Mouse (Mus musculus) megakaryocyte, embryonic 14.5 days (primary cell): Measurements from ENCODE around the gene Gm20671. TPM values are rescaled to one million over a fixed set of nuclear protein-coding genes. Genes with fewer than 3 reads are reported as not detected.
"Not testable (repeated sequence)": the region's sequence is repeated elsewhere in the genome, so short reads cannot be mapped to it uniquely, and the experiment has no call there.

Experiments used
- H3K27me3 ChIP-seq: replicated peaks from 2 replicates; pipeline ENCODE3; 2012; ENCODE audit warnings: inconsistent platforms
- H3K36me3 ChIP-seq: replicated peaks from 2 replicates; pipeline ENCODE3; 2012; ENCODE audit warnings: low read length, inconsistent platforms, mixed read lengths
- H3K4me1 ChIP-seq: 2 replicates; pipeline ENCODE4 v1.6.1; 2012; ENCODE audit warnings: inconsistent platforms
- H3K4me3 ChIP-seq: replicated peaks from 2 replicates; pipeline ENCODE3; 2012; ENCODE audit warnings: moderate library complexity, mild to moderate bottlenecking, inconsistent platforms
- H3K9me3 ChIP-seq: 2 replicates; pipeline ENCODE4 v1.6.1; 2012; ENCODE audit warnings: inconsistent platforms
- FLI1 ChIP-seq: IDR thresholded peaks from 2 replicates; pipeline ENCODE4 v1.6.1; 2012; ENCODE audit warnings: low read length, inconsistent platforms, mixed read lengths
- GATA1 ChIP-seq: IDR thresholded peaks from 3 replicates; pipeline ENCODE4 v1.6.1; 2012; ENCODE audit warnings: mixed read lengths, low read length, inconsistent platforms, borderline replicate concordance
- polyA plus RNA-seq: library from polyadenylated mRNA; stranded (reverse); fragments of >175 nt; gene quantifications from 2 replicates; pipeline ENCODE4 v1.2.3, GENCODE M21; 2012; ENCODE audit warnings: low replicate concordance; ENCODE audit not compliant: insufficient read depth

The Gm20671 gene
- polyA plus RNA-seq, result 1.2 TPM in 1 of 2 replicates, not detected in the other

- H3K4me3 ChIP-seq, result no peak within 1 kb of the TSS
- no peak for TF ChIP-seq GATA1
- no peak for TF ChIP-seq FLI1
- peaks cover 87% of the 10 kb centered on the region for H3K36me3 ChIP-seq
- H3K4me1 ChIP-seq, result no peaks in the 10 kb centered on the region
- H3K9me3 ChIP-seq, result no peaks in the 10 kb centered on the region
- H3K27me3 ChIP-seq, result no peaks in the 10 kb centered on the region
These were observed at the start of gene Gm20671 for GRCm38 (mm10) chr5:32827009-32827408. Gene Gm20671 (minus strand): TSS chr5:32827109.

DNA sequence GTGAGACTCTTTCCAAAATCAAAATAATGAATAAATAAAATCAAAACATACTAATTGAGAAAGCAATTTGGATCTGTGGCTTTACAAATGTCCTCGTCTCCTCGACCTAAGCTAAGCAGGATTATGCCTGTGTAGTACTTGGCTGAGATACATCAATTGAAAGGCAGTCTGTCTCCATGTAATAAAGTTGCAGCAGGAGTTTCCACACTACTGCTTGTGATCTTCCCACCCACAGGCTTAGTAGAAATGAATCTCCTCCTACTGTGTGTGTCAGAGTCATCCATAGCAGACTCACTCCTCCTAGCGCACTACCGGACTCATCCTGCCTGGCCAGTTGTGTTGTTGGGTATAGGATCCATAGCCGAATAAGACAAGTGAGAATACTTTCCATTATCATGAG, 45.4 kb upstream of the Gm20671 start:
- H3K36me3 ChIP-seq, result peaks cover 76% of the 10 kb centered on the region
- no peak for TF ChIP-seq FLI1
- TF ChIP-seq GATA1, result no peak
- no peak overlapping the region for H3K4me3 ChIP-seq
- peaks cover 6% of the 10 kb centered on the region for H3K4me1 ChIP-seq
- H3K9me3 ChIP-seq, result no peaks in the 10 kb centered on the region
- no peaks in the 10 kb centered on the region for H3K27me3 ChIP-seq

DNA sequence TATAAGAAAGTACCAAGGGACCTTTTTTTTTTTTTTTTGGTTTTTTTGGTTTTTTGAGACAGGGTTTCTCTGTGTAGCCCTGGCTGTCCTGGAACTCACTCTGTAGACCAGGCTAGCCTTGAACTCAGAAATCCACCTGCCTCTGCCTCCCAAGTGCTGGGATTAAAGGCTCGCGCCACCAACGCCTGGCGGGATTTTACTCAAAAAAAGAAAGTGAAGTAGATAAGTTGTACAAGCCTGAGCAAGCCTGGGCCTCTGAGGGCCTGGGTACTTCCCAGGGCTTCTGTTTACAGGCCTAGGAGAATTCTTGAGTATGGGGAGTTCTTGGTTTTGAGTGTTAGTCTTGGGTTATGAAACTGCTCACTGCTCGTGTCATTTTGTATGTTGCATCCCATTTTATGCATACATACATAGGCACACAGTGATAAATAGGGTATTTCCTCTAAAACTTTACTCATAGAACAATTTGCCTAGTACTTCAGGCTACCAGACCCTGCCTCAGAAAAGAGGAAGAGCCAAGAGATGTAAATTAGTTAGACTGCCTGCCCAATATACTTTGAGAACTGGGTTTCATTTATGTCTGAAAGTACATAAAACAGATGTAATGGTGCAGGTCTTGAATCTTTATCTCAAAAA, 42.6 kb upstream of the Gm20671 start:
- TF ChIP-seq GATA1, result no peak
- TF ChIP-seq FLI1, result no peak
- Histone ChIP-seq H3K4me3 (no peak overlapping the region), H3K36me3 (peaks cover 77% of the 10 kb centered on the region), H3K4me1 (peaks cover 12% of the 10 kb centered on the region), H3K27me3 (no peaks in the 10 kb centered on the region), H3K9me3 (no peaks in the 10 kb centered on the region)

DNA sequence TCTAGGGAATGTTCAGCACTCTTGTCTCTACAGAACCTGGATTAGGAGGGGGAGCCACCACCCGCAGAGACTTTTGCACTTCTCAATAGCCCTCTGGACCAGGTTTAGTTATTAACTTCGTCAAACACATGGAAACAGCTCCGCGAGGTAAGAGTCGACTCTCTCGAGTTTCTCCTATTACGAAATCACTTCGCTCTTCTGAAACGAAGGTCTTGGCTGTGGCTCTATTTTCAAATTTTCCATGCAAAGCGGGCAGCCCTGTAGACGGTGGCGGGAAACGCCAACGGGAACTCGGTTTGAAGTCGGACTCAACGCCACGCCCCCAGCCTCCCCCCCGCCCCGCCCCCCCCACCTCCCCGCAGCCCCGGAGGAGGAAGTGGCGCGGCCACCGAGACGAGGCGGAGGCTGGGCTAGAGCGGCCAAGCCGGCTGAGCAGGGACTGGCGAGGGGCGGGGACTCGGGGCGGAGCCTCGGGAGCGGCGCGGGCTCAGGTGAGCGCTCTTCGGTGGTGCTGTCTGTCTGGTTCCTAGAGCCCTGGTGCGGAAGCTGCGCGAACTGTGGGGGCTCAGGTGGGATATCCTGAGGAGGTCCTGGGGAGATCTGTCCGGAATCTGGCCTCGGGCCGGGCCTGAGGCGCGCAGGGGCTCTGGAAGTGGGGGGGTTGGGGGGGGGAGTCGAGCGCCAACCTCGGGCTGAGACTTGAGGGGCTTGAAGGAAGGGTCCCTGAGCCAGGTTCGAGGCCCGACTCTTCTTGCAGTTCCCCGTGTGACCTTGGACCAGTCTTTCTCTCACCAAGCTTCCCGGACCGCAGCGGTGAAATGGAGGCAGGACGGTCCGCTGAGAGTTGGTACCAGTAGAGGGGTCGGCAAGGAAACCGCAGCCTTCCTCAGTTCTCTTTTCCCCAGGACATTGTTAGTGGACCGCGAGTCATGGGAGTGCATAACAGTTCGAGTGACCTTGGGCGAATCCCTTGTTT, 36.6 kb upstream of the Gm20671 start, which contains the start of gene Depdc5:
Gene Depdc5, plus strand, starts transcription at position 449 of the 976 bp plus-strand sequence.
- Histone ChIP-seq H3K27me3 (no peaks in the 10 kb centered on the region), H3K36me3 (peaks cover 31% of the 10 kb centered on the region), H3K4me3 (peak within 1 kb of the TSS; percentile 96), H3K4me1 (peaks cover 23% of the 10 kb centered on the region), H3K9me3 (no peaks in the 10 kb centered on the region)
- TF ChIP-seq GATA1 (no peak), FLI1 (no peak)

- Histone ChIP-seq H3K4me3 (peak overlapping the region; percentile 96), H3K27me3 (no peaks in the 10 kb centered on the region)
These were observed 35.7 kb upstream of the Gm20671 start for GRCm38 (mm10) chr5:32862469-32863132.

DNA sequence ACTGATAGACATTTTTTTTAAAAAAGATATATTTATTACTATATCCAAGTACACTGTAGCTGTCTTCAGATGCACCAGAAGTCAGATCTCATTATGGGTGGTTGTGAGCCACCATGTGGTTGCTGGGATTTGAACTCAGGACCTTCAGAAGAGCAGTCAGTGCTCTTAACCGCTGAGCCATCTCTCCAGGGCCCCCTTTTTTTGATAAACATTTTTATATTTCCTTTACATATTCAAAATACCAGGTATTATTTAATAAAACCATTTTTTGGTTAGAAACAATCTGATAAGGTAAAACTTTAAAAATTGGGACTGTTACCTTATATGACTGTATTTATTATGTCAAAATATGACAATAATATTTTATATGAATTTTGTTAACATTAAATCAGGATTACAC, 34.2 kb upstream of the Gm20671 start:
- no peaks in the 10 kb centered on the region for H3K9me3 ChIP-seq
- H3K4me1 ChIP-seq, result peaks cover 29% of the 10 kb centered on the region
- no peak for TF ChIP-seq GATA1
- TF ChIP-seq FLI1, result no peak
- H3K4me3 ChIP-seq, result no peak overlapping the region
- H3K36me3 ChIP-seq, result peaks cover 9% of the 10 kb centered on the region
- H3K27me3 ChIP-seq, result no peaks in the 10 kb centered on the region

More at GRCm38 (mm10) chr5:32862469-32863132, 35.7 kb upstream of the Gm20671 start:
- Histone ChIP-seq H3K4me1 (peaks cover 21% of the 10 kb centered on the region), H3K36me3 (peaks cover 22% of the 10 kb centered on the region), H3K9me3 (no peaks in the 10 kb centered on the region)
- TF ChIP-seq FLI1 (no peak), GATA1 (no peak)

- peak overlapping the region; percentile 92 for H3K4me3 ChIP-seq
- TF ChIP-seq GATA1, result no peak
- TF ChIP-seq FLI1, result no peak
These were observed 30.9 kb upstream of the Gm20671 start for GRCm38 (mm10) chr5:32857781-32858220.

GRCm38 (mm10) chr5:32855274-32855673, 28.4 kb upstream of the Gm20671 start:
- Histone ChIP-seq H3K4me1 (peaks cover 43% of the 10 kb centered on the region), H3K36me3 (peaks cover 15% of the 10 kb centered on the region)
- not testable (repeated sequence) for H3K4me3 ChIP-seq, H3K27me3 ChIP-seq, H3K9me3 ChIP-seq

More at GRCm38 (mm10) chr5:32857781-32858220, 30.9 kb upstream of the Gm20671 start:
- no peaks in the 10 kb centered on the region for H3K9me3 ChIP-seq
- H3K36me3 ChIP-seq, result no peaks in the 10 kb centered on the region
- H3K4me1 ChIP-seq, result peaks cover 25% of the 10 kb centered on the region
- no peaks in the 10 kb centered on the region for H3K27me3 ChIP-seq

DNA sequence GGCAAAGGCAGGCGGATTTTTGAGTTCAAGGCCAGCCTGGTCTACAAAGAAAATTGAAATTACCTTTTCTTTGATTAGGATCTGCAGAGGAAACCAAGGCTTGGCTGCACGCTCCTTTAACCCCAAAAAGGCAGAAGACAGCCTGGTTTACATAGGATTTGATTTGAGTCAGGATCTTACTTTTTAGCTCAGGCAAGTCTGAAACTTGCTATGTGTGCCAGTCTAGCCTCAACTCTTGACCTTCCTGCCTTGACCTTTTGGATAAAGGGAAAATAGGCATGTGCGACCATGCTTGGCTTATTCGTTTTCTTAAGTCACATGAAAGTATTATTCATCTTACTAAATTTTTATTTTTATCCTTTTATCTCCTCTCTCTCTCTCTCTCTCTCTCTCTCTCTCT, 27.9 kb upstream of the Gm20671 start:
- Histone ChIP-seq H3K9me3 (no peaks in the 10 kb centered on the region), H3K4me1 (peaks cover 44% of the 10 kb centered on the region), H3K4me3 (peak overlapping the region; percentile 93), H3K36me3 (peaks cover 17% of the 10 kb centered on the region), H3K27me3 (no peaks in the 10 kb centered on the region)
- TF ChIP-seq GATA1 (no peak), FLI1 (no peak)
